Mouse (Mus musculus) forebrain, embryonic 10.5 days (tissue): Measurements from ENCODE around the gene Traf3. TPM values are rescaled to one million over a fixed set of nuclear protein-coding genes. Genes with fewer than 3 reads are reported as not detected.

Experiments
- DNase-seq: peaks from one replicate; pipeline ENCODE4 v3.0.0-alpha.2; 2017; ENCODE audit warnings: low spot score; ENCODE audit errors: extremely low spot score
- H3K27ac ChIP-seq: fragments of 300-500 bp; sonication (generic); 2 replicates; pipeline ENCODE4 v1.5.1; 2016; ENCODE audit warnings: mild to moderate bottlenecking
- H3K27me3 ChIP-seq: fragments of 300-500 bp; sonication (generic); 2 replicates; pipeline ENCODE4 v1.6.1; 2016; ENCODE audit warnings: mild to moderate bottlenecking; ENCODE audit not compliant: poor library complexity, severe bottlenecking
- H3K36me3 ChIP-seq: fragments of 300-500 bp; sonication (generic); replicated peaks from 2 replicates; pipeline ENCODE4 v1.6.1; 2016; ENCODE audit warnings: mild to moderate bottlenecking, moderate library complexity
- H3K4me1 ChIP-seq: fragments of 300-500 bp; sonication (generic); 2 replicates; pipeline ENCODE4 v1.6.1; 2016
- H3K4me3 ChIP-seq: fragments of 300-500 bp; sonication (generic); 2 replicates; pipeline ENCODE4 v1.5.1; 2016; ENCODE audit warnings: mild to moderate bottlenecking, moderate library complexity
- H3K9me3 ChIP-seq: fragments of 300-500 bp; sonication (generic); 2 replicates; pipeline ENCODE4 v1.6.1; 2016; ENCODE audit warnings: mild to moderate bottlenecking, moderate library complexity
- WGBS: fragments of 180-500 bp; shearing (Covaris S2); methylation state at CpG from one replicate; pipeline ENCODE4 v1.1.7; 2016; 5-methylcytosine and 5-hydroxymethylcytosine counted together
- polyA plus RNA-seq: library from polyadenylated mRNA; unstranded; fragments of >200 nt; fragmentation: Nextera tagmentation; extraction: Ambion mirVana; gene quantifications from 2 replicates; pipeline ENCODE4 v1.2.1, GENCODE M21; 2016

Gene Traf3
- polyA plus RNA-seq, 1 experiment from 2014 or later = 16.9 TPM

DNA sequence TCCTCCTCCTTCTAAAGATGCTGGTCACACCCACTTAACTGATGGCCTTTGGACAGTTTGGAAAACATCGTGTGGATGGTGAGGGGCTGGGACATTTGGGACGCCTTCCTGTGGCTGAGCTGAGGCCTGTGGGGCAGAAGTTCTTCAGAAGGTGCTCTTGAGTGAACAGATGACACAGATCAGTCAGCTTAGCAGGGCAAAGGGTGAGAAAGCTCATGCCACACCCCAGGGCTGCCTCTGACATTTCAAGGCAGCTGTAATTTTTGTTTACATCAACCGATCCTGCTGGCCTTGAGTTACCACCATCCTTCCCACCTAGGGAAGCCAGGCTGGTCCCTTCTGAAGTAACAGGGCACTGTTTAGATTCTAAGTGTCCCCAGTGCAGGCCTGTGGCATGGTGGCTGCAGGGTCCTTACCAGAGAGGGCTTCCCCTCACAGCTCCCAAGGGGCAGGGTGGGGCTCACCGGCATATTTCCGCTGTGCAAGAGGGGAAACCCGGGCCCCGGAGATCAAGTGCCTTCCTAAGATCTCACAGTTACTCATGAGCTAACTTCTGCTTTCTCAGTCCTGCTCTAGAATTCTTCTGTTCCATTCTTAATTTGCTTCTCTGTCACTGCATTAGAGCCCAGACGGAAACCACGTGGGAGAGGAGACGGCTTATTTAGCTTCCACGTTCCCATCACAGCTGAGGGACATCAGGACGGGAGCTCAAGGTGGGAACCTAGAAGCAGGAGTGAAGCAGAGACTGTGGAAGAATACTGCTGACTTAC is 6.3 kb upstream of the Traf3 start:
- Histone ChIP-seq H3K27ac (no peak overlapping the region), H3K4me3 (no peak overlapping the region), H3K4me1 (peaks cover 33% of the 10 kb centered on the region), H3K27me3 (no peaks in the 10 kb centered on the region), H3K36me3 (no peaks in the 10 kb centered on the region), H3K9me3 (no peaks in the 10 kb centered on the region)
- WGBS = 80% methylated on average over 12 of the region's 12 CpGs
- no peak for DNase-seq

DNA sequence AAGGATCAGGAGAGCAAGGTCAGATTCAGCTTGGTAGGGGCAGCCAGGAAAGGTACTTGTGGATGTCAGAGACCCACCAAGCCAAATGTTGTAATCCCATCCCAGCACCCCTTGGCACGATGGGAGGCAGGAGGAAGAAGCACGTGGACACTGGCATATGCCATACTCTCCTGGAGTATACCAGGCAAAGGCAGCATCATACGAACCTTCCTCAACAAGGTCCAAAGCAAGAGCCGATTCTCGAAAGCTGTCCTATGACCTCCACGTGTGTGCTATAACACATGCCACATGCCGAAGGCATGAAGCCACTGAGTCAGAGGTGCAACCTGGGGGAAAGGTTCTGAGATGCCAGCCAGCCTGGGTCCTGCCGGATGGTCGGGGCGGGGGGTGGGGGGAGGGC is 5.3 kb upstream of the Traf3 start:
- no peak overlapping the region for H3K4me3 ChIP-seq
- H3K9me3 ChIP-seq = no peaks in the 10 kb centered on the region
- no peaks in the 10 kb centered on the region for H3K27me3 ChIP-seq
- H3K36me3 ChIP-seq = no peaks in the 10 kb centered on the region
- peaks cover 44% of the 10 kb centered on the region for H3K4me1 ChIP-seq
- WGBS = 93% methylated on average over 10 of the region's 10 CpGs
- DNase-seq = no peak
- no peak overlapping the region for H3K27ac ChIP-seq

DNA sequence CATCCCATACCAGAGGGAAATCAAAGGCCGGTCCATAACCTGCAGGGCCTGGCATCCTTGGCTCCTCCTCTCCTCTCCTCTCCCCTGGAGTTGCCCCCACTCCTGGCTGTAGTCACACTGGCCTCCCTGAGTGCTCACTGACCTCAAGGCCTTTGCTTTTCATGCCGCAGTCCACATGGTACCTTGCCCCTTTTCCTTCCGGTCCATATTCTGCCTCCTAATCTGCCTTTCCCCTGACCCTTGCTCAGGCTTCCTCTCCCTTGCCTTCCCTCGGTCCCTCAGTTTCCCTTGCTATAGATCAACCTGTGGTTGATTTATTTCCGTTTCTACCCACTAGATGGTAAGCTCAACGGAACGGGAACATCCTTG is 4.2 kb upstream of the Traf3 start:
- Histone ChIP-seq H3K9me3 (no peaks in the 10 kb centered on the region), H3K36me3 (no peaks in the 10 kb centered on the region), H3K27me3 (no peaks in the 10 kb centered on the region), H3K4me3 (peak overlapping the region; percentile 40), H3K4me1 (peaks cover 46% of the 10 kb centered on the region), H3K27ac (peak overlapping the region; percentile 94)
- no peak for DNase-seq
- WGBS = 37% methylated on average over 7 of the region's 7 CpGs

DNA sequence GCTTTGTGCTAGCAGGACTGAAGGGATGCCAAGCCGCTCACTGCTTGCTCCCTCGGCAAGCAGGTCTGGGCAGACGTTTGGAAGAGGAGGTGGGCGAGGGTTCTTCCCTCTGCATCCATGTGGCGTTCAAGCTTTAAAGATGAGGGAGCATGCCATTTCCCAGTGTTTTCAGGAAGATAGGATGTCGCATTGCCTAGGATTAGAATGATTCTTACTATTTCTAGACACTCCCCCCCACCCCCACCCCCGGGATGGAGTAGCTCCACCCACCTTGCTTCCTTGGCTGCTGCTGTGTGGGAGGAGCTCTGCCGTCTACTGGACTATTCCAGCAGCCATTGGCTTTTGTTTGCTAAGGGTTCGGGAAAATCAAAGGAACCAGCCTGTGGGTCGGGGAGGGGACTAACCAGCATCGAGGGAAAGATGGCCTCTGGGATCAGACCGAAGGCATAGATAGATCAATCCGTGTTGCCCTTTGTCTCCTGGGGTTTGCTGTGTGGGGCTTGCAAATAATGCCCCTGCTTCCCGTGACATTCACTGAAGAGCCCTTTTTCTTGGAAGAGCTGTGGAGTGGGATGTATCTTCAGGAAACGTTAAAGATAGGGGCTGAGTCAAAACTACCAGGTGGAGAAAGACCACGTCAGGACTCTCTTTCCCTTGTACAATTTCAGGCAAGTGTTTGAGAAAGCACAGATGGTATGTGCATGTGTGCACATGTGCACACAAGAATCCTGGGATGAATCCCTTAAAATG is 3.7 kb upstream of the Traf3 start:
- peak; percentile 68 for DNase-seq
- Histone ChIP-seq H3K9me3 (no peaks in the 10 kb centered on the region), H3K27me3 (no peaks in the 10 kb centered on the region), H3K27ac (peak overlapping the region; percentile 94), H3K4me1 (peaks cover 52% of the 10 kb centered on the region), H3K4me3 (peak overlapping the region; percentile 40), H3K36me3 (no peaks in the 10 kb centered on the region)
- 10% methylated on average over 16 of the region's 16 CpGs for WGBS

DNA sequence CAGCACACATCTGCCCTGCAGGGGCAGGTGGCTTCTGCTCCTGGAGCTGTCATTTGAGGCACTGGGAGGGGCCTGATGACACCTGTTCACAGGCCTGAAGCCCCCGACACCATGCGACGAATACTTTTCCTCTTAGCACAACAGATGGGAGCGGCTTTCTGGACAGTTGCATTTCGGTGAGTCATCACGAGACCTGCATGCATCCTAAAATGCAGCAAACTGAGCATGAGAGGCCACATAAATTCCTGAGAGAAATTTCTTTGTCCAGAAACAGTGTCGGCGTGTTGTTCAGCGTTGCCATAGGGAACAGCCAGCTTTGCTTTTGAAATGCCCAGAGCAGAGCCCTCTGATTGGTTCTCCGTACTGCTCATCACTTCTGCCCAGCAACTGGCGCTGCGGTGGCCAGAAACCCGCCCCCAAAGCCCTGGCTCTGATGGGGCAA is 1.8 kb upstream of the Traf3 start:
- WGBS = 4% methylated on average over 13 of the region's 13 CpGs
- Histone ChIP-seq H3K27me3 (no peaks in the 10 kb centered on the region), H3K4me1 (peaks cover 64% of the 10 kb centered on the region), H3K4me3 (peak overlapping the region; percentile 49), H3K9me3 (no peaks in the 10 kb centered on the region), H3K36me3 (no peaks in the 10 kb centered on the region), H3K27ac (peak overlapping the region; percentile 94)
- DNase-seq = peak; percentile 90

DNA sequence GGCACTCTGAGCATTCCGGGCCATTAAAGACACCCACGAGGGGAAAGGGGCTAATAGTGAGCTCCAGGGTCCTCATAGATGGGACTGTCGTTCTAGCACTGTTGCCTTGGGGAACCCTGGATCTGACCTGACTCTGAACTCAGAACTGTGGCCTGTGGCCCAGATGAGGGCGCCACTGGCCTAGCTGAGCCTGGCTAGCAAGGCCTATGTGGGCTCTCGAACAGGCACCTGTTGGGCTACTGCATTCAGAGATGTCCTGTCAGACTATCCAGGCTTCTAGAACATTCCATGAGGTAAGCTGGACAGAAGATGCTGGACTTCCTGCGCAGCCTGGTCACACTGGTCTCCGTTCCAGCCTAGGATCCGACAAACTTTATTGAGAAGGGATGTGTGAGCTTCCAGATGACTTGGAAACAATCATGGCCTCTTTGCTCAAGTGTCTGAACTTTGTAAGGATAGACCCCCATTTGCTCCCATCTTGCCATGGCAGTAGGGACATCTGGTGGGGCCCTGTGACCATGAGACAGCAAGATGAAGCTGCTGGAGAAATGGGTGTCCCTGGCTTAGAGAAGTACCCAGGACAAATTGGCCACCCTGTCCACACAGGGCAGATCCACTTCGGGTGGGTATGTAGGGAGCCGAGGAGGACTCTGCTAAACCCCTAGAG is 891 bp upstream of the Traf3 start:
- Histone ChIP-seq H3K9me3 (no peaks in the 10 kb centered on the region), H3K36me3 (peaks cover 7% of the 10 kb centered on the region), H3K4me3 (peak overlapping the region; percentile 88), H3K27ac (peak overlapping the region; percentile 94), H3K27me3 (no peaks in the 10 kb centered on the region), H3K4me1 (peaks cover 69% of the 10 kb centered on the region)
- peak; percentile 58 for DNase-seq
- WGBS = 62% methylated on average over 10 of the region's 10 CpGs

DNA sequence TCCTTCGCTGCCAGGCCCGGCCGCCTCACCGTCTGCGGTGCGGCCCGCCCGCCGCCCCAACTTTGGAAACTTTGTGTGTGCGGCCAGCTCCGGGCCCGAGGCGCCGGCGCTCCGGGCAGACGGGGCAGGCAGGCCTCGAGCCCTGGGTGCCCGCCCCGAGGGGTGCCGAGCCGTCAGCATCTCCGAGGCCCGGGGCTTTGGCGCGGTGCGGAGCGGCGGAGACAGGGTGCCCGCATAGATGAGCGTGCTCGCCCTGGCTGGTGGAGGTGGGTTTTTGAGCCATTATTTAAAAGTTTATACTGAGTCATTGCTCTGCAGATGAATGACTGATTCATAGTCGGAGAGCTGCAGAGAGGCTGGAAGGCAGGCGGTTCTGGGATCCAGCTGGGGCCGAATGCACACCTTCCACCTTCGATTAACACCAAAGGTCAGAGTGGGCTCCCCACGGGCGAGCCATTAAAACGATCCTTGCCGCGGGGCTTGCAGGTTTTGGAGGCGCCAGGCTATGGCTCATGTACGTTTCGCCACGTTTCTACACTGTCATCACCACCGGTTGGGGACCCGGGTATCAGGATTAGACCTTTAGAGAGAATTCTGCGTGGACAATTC is 615 bp downstream of the Traf3 start:
- Histone ChIP-seq H3K9me3 (no peaks in the 10 kb centered on the region), H3K27me3 (no peaks in the 10 kb centered on the region), H3K36me3 (peaks cover 21% of the 10 kb centered on the region), H3K4me3 (peak overlapping the region; percentile 88), H3K4me1 (peaks cover 67% of the 10 kb centered on the region), H3K27ac (peak overlapping the region; percentile 94)
- peak; percentile 38 for DNase-seq
- WGBS = under 1% methylated on average over 48 of the region's 48 CpGs

DNA sequence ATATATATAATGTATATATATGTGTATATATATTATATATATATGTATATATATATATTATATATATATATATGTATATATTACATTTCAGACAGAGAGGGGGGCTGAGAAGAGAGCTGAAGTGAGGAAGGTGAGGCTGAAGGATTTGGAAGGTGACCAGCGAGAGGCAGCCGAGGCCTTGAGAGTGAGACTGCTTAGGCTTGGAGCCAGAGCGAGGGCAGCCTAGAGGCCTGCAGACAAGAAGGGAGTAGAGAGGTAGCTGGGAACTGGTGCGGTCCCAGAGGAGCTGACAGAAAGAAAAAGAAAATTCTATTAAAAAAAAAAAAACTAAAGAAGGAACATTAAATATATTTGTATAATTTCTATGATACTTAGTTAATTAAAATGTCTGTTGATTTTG is 2.7 kb downstream of the Traf3 start:
- H3K27me3 ChIP-seq = no peaks in the 10 kb centered on the region
- H3K4me1 ChIP-seq = peaks cover 46% of the 10 kb centered on the region
- DNase-seq = no peak
- WGBS = 92% methylated on average over 4 of the region's 4 CpGs
- H3K4me3 ChIP-seq = no peak overlapping the region
- H3K9me3 ChIP-seq = no peaks in the 10 kb centered on the region
- peaks cover 37% of the 10 kb centered on the region for H3K36me3 ChIP-seq
- no peak overlapping the region for H3K27ac ChIP-seq

DNA sequence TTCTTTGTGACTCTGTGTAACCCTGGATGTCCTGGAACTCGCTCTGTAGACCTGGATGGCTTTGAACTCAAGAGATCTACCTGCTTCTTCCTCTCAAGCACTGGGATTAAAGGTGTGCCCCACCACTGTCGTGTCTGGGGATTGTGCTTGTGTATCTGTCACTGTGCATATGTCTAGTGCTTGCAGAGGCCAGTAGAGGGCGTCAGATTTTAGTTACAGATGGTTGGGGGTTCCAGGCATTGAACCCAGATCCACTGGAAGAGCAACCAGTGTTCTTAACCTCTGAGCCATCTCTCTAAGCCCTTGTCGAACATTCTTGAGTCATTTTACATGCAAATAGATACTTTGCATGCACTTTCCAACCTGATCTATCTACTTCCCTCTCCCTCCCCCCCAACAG is 12.6 kb downstream of the Traf3 start:
- Histone ChIP-seq H3K27ac (no peak overlapping the region), H3K36me3 (peaks cover 27% of the 10 kb centered on the region), H3K4me3 (no peak overlapping the region), H3K27me3 (no peaks in the 10 kb centered on the region), H3K9me3 (no peaks in the 10 kb centered on the region), H3K4me1 (peaks cover 4% of the 10 kb centered on the region; the same call in 1 of the 2 replicates)
- DNase-seq = no peak
- 74% methylated on average over 4 of the region's 4 CpGs for WGBS

DNA sequence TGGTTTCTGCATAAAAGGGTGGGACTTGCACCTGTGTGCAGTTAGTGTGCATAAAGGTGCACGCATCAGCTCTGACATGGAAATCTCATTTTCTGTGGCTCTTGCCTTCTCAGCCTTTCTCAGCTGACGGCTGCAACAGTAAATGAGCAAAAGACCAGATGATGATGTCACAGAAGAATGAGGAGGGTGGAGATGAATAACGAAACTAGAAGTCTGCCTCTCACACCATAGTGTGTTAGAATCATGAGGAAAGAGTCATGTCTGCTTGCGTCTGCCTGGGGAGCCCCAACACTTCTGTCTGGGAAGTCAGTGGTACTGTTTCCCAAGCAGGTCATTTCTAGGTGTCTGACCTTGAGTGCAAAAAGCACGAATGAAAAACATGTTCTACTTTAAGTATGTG is 15.7 kb downstream of the Traf3 start:
- Histone ChIP-seq H3K9me3 (no peaks in the 10 kb centered on the region), H3K36me3 (peaks cover 10% of the 10 kb centered on the region; the same call in 1 of the 2 replicates), H3K4me1 (peaks cover 4% of the 10 kb centered on the region; the same call in 1 of the 2 replicates), H3K27me3 (no peaks in the 10 kb centered on the region), H3K27ac (no peak overlapping the region), H3K4me3 (no peak overlapping the region)
- no peak for DNase-seq
- WGBS = 89% methylated on average over 5 of the region's 5 CpGs

DNA sequence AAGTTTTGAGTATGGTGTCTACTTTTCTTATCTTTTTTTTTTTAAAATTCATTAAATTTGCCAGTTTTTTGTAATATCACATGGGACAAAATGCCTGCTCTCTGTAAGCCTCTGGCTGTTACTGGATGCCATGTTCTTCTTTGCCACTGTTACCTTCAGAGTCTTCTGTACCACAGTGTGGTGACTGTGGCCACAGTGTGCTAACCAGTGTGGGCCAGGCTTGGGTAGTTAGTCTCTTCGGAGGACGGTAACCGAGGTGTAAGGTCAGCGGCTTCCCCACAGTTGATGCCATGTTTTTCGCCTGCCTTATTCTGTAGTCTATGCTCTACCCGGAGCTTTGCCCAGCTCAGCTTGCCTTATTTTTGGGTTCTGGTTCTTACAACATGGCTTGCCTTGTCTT is 16.2 kb downstream of the Traf3 start:
- Histone ChIP-seq H3K36me3 (peaks cover 10% of the 10 kb centered on the region; the same call in 1 of the 2 replicates), H3K9me3 (no peaks in the 10 kb centered on the region), H3K27me3 (no peaks in the 10 kb centered on the region), H3K4me3 (no peak overlapping the region), H3K4me1 (peaks cover 4% of the 10 kb centered on the region; the same call in 1 of the 2 replicates), H3K27ac (no peak overlapping the region)
- WGBS = 97% methylated on average over 6 of the region's 6 CpGs
- DNase-seq = no peak

DNA sequence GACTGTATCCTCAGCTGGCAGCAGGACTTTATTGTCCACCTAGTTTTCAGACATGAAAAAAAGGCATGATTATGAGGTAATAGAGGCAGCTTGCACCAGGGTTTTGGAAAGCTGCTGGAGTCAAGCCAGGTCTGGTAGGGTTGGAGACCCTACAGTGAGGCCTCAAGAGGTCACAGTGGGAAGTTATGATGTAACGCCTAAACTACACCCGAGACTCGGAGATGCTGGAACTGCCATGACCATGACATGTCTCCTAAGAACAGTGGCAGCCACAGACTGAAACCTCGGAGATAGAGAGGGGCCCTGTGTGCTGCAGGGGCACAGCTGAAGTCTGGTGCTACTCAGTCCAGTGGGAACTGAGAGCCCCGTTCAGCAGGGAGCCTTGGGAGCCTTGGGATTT is 18.3 kb downstream of the Traf3 start, which contains the start of gene 4930595D18Rik:
Gene 4930595D18Rik (minus strand): TSS at position 16 of the 400 bp plus-strand sequence.
- no peaks in the 10 kb centered on the region for H3K27me3 ChIP-seq

More for the DNA sequence above, 18.3 kb downstream of the Traf3 start, which contains the start of gene 4930595D18Rik:
- no peak within 1 kb of the TSS for H3K27ac ChIP-seq
- peaks cover 4% of the 10 kb centered on the region; the same call in 1 of the 2 replicates for H3K36me3 ChIP-seq
- 80% methylated on average over 5 of the region's 5 CpGs for WGBS
- H3K4me3 ChIP-seq = no peak within 1 kb of the TSS
- no peaks in the 10 kb centered on the region for H3K9me3 ChIP-seq
- peaks cover 4% of the 10 kb centered on the region; the same call in 1 of the 2 replicates for H3K4me1 ChIP-seq
- DNase-seq = no peak
